Mouse (Mus musculus) midbrain, embryonic 13.5 days (tissue): ENCODE measurements around the gene Slc7a6. TPM values are rescaled to one million over a fixed set of nuclear protein-coding genes. Genes with fewer than 3 reads are reported as not detected.

Experiments used
- ATAC-seq: fragments of 200-750 bp; cut with Nextera tagmentation; 2 replicates; pipeline ENCODE4 v1.8.0; 2017; ENCODE audit warnings: mild to moderate bottlenecking, moderate TSS enrichment, moderate library complexity
- H3K27ac ChIP-seq: fragments of 300-500 bp; sonication (generic); 2 replicates; pipeline ENCODE4 v1.5.1; 2015; ENCODE audit warnings: inconsistent platforms, mild to moderate bottlenecking, moderate library complexity
- H3K27me3 ChIP-seq: fragments of 300-500 bp; sonication (generic); 2 replicates; pipeline ENCODE4 v1.6.1; 2015; ENCODE audit warnings: mild to moderate bottlenecking, inconsistent platforms
- H3K36me3 ChIP-seq: fragments of 300-500 bp; sonication (generic); 2 replicates; pipeline ENCODE4 v1.6.1; 2015; ENCODE audit warnings: mild to moderate bottlenecking, inconsistent platforms
- H3K4me1 ChIP-seq: fragments of 300-500 bp; sonication (generic); replicated peaks from 2 replicates; pipeline ENCODE4 v1.6.1; 2015; ENCODE audit warnings: inconsistent platforms
- H3K4me2 ChIP-seq: fragments of 300-500 bp; sonication (generic); replicated peaks from 2 replicates; pipeline ENCODE4 v1.6.1; 2015; ENCODE audit warnings: moderate library complexity, mild to moderate bottlenecking, inconsistent platforms
- H3K4me3 ChIP-seq: fragments of 300-500 bp; sonication (generic); replicated peaks from 2 replicates; pipeline ENCODE4 v1.5.1; 2015; ENCODE audit warnings: mild to moderate bottlenecking, inconsistent platforms
- H3K9ac ChIP-seq: fragments of 300-500 bp; sonication (generic); replicated peaks from 2 replicates; pipeline ENCODE4 v1.6.1; 2015; ENCODE audit warnings: mild to moderate bottlenecking, inconsistent platforms
- H3K9me3 ChIP-seq: fragments of 300-500 bp; sonication (generic); 2 replicates; pipeline ENCODE4 v1.6.1; 2016; ENCODE audit warnings: mild to moderate bottlenecking, inconsistent platforms
- WGBS: fragments of 180-500 bp; shearing (Covaris S2); methylation state at CpG from one replicate; pipeline ENCODE4 v1.1.7; 2015; 5-methylcytosine and 5-hydroxymethylcytosine counted together
- polyA plus RNA-seq: library from polyadenylated mRNA; unstranded; fragments of >200 nt; fragmentation: Nextera tagmentation; extraction: Ambion mirVana; gene quantifications from 2 replicates; pipeline ENCODE4 v1.2.1, GENCODE M21; 2015

The Slc7a6 gene
- polyA plus RNA-seq, 1 experiment from 2014 or later: 81.0 TPM

- peak overlapping the region; percentile 83 for H3K4me3 ChIP-seq
- H3K9ac ChIP-seq: peak overlapping the region; percentile 91
- peaks cover 8% of the 10 kb centered on the region for H3K36me3 ChIP-seq
- WGBS: 3% methylated on average over 54 of the region's 54 CpGs
- no peaks in the 10 kb centered on the region for H3K9me3 ChIP-seq
- ATAC-seq: peak; percentile 82
- H3K4me2 ChIP-seq: peak overlapping the region; percentile 92
- H3K4me1 ChIP-seq: peaks cover 19% of the 10 kb centered on the region
- H3K27me3 ChIP-seq: no peaks in the 10 kb centered on the region
- H3K27ac ChIP-seq: peak overlapping the region; percentile 95
These were observed 618 bp downstream of the Slc7a6 start for GRCm38 (mm10) chr8:106169017-106169933.

GRCm38 (mm10) chr8:106169934-106170480 is 1.4 kb downstream of the Slc7a6 start:
- Histone ChIP-seq H3K27me3 (no peaks in the 10 kb centered on the region), H3K4me3 (peak overlapping the region; percentile 83), H3K9me3 (no peaks in the 10 kb centered on the region), H3K27ac (no peak overlapping the region), H3K4me2 (peak overlapping the region; percentile 92), H3K4me1 (peaks cover 19% of the 10 kb centered on the region), H3K9ac (peak overlapping the region; percentile 91), H3K36me3 (0 out of 2 replicates have a peak, but pooled peaks cover 4% of the 10 kb centered on the region)
- ATAC-seq: no peak
- WGBS: 43% methylated on average over 6 of the region's 6 CpGs

- Histone ChIP-seq H3K9ac (no peak overlapping the region), H3K9me3 (no peaks in the 10 kb centered on the region), H3K4me2 (no peak overlapping the region), H3K27me3 (no peaks in the 10 kb centered on the region), H3K4me3 (no peak overlapping the region), H3K36me3 (no peaks in the 10 kb centered on the region), H3K4me1 (peaks cover 28% of the 10 kb centered on the region), H3K27ac (no peak overlapping the region)
- WGBS: 96% methylated on average over 3 of the region's 3 CpGs
- ATAC-seq: no peak
These were observed 4.9 kb downstream of the Slc7a6 start for GRCm38 (mm10) chr8:106173566-106173965.

GRCm38 (mm10) chr8:106176891-106177290 is 8.2 kb downstream of the Slc7a6 start:
- 0% methylated on average over 1 of the region's 1 CpGs for WGBS
- H3K4me1 ChIP-seq: peaks cover 18% of the 10 kb centered on the region
- H3K27me3 ChIP-seq: no peaks in the 10 kb centered on the region
- H3K27ac ChIP-seq: no peak overlapping the region
- no peaks in the 10 kb centered on the region for H3K9me3 ChIP-seq
- no peak overlapping the region for H3K4me3 ChIP-seq
- no peak overlapping the region for H3K9ac ChIP-seq
- no peak for ATAC-seq
- no peak overlapping the region for H3K4me2 ChIP-seq
- H3K36me3 ChIP-seq: peaks cover 11% of the 10 kb centered on the region

- H3K4me3 ChIP-seq: no peak overlapping the region
- H3K4me2 ChIP-seq: no peak overlapping the region
- no peak for ATAC-seq
- no peaks in the 10 kb centered on the region for H3K27me3 ChIP-seq
- H3K9me3 ChIP-seq: no peaks in the 10 kb centered on the region
- peaks cover 11% of the 10 kb centered on the region for H3K36me3 ChIP-seq
- no peak overlapping the region for H3K9ac ChIP-seq
- peaks cover 18% of the 10 kb centered on the region for H3K4me1 ChIP-seq
- WGBS: 73% methylated on average over 1 of the region's 1 CpGs
- H3K27ac ChIP-seq: no peak overlapping the region
These were observed 8.9 kb downstream of the Slc7a6 start for GRCm38 (mm10) chr8:106177594-106177993.

- no peak overlapping the region for H3K9ac ChIP-seq
- H3K9me3 ChIP-seq: no peaks in the 10 kb centered on the region
- no peak overlapping the region for H3K4me2 ChIP-seq
- WGBS: 72% methylated on average over 2 of the region's 2 CpGs
- H3K36me3 ChIP-seq: peaks cover 11% of the 10 kb centered on the region
- no peaks in the 10 kb centered on the region for H3K27me3 ChIP-seq
- no peak overlapping the region for H3K4me3 ChIP-seq
- ATAC-seq: no peak
- no peak overlapping the region for H3K27ac ChIP-seq
- H3K4me1 ChIP-seq: peaks cover 18% of the 10 kb centered on the region
These were observed 9.8 kb downstream of the Slc7a6 start for GRCm38 (mm10) chr8:106178428-106178827.

GRCm38 (mm10) chr8:106185628-106186270 is 17.1 kb downstream of the Slc7a6 start:
- H3K9me3 ChIP-seq: no peaks in the 10 kb centered on the region
- H3K4me1 ChIP-seq: no peaks in the 10 kb centered on the region
- no peak overlapping the region for H3K4me2 ChIP-seq
- no peak for ATAC-seq
- no peak overlapping the region for H3K27ac ChIP-seq
- H3K9ac ChIP-seq: no peak overlapping the region
- H3K4me3 ChIP-seq: no peak overlapping the region
- peaks cover 44% of the 10 kb centered on the region for H3K36me3 ChIP-seq
- H3K27me3 ChIP-seq: no peaks in the 10 kb centered on the region
- 94% methylated on average over 8 of the region's 8 CpGs for WGBS

GRCm38 (mm10) chr8:106186394-106186793 is 17.7 kb downstream of the Slc7a6 start:
- Histone ChIP-seq H3K4me1 (no peaks in the 10 kb centered on the region), H3K27ac (no peak overlapping the region), H3K27me3 (no peaks in the 10 kb centered on the region), H3K9ac (no peak overlapping the region), H3K4me3 (no peak overlapping the region), H3K4me2 (no peak overlapping the region), H3K36me3 (peaks cover 49% of the 10 kb centered on the region), H3K9me3 (no peaks in the 10 kb centered on the region)
- no peak for ATAC-seq
- WGBS: 94% methylated on average over 3 of the region's 3 CpGs

- no peak for ATAC-seq
- Histone ChIP-seq H3K4me3 (no peak overlapping the region), H3K27ac (no peak overlapping the region), H3K4me1 (no peaks in the 10 kb centered on the region), H3K36me3 (peaks cover 76% of the 10 kb centered on the region), H3K9me3 (no peaks in the 10 kb centered on the region), H3K9ac (no peak overlapping the region), H3K4me2 (no peak overlapping the region), H3K27me3 (no peaks in the 10 kb centered on the region)
- WGBS: 95% methylated on average over 4 of the region's 4 CpGs
These were observed 20.5 kb downstream of the Slc7a6 start for GRCm38 (mm10) chr8:106189162-106189561.

GRCm38 (mm10) chr8:106191639-106192038 is 23.0 kb downstream of the Slc7a6 start:
- H3K9ac ChIP-seq: no peak overlapping the region
- peaks cover 80% of the 10 kb centered on the region for H3K36me3 ChIP-seq
- H3K27ac ChIP-seq: no peak overlapping the region
- no peaks in the 10 kb centered on the region for H3K9me3 ChIP-seq
- no peak for ATAC-seq
- WGBS: 95% methylated on average over 5 of the region's 5 CpGs
- H3K4me1 ChIP-seq: no peaks in the 10 kb centered on the region
- no peaks in the 10 kb centered on the region for H3K27me3 ChIP-seq
- no peak overlapping the region for H3K4me3 ChIP-seq
- no peak overlapping the region for H3K4me2 ChIP-seq

- Histone ChIP-seq H3K4me2 (no peak overlapping the region), H3K9me3 (no peaks in the 10 kb centered on the region)
- WGBS: 96% methylated on average over 6 of the region's 6 CpGs
These were observed 24.5 kb downstream of the Slc7a6 start for GRCm38 (mm10) chr8:106193162-106193561.

GRCm38 (mm10) chr8:106194062-106194461 is 25.4 kb downstream of the Slc7a6 start:
- H3K4me3 ChIP-seq: no peak overlapping the region

More at GRCm38 (mm10) chr8:106193162-106193561, 24.5 kb downstream of the Slc7a6 start:
- peaks cover 78% of the 10 kb centered on the region for H3K36me3 ChIP-seq
- no peaks in the 10 kb centered on the region for H3K4me1 ChIP-seq
- H3K4me3 ChIP-seq: no peak overlapping the region
- no peak overlapping the region for H3K9ac ChIP-seq
- no peaks in the 10 kb centered on the region for H3K27me3 ChIP-seq
- no peak for ATAC-seq
- no peak overlapping the region for H3K27ac ChIP-seq

More at GRCm38 (mm10) chr8:106194062-106194461, 25.4 kb downstream of the Slc7a6 start:
- H3K9me3 ChIP-seq: no peaks in the 10 kb centered on the region
- ATAC-seq: no peak
- H3K36me3 ChIP-seq: peaks cover 87% of the 10 kb centered on the region
- H3K4me1 ChIP-seq: no peaks in the 10 kb centered on the region
- H3K27me3 ChIP-seq: no peaks in the 10 kb centered on the region
- H3K9ac ChIP-seq: no peak overlapping the region
- H3K27ac ChIP-seq: no peak overlapping the region
- H3K4me2 ChIP-seq: no peak overlapping the region
- WGBS: 91% methylated on average over 5 of the region's 5 CpGs
